Mouse (Mus musculus): ENCODE measurements around the gene Olfr147.

GRCm38 (mm10) chr9:38429155-38429554, 27.7 kb downstream of the Olfr147 start, which contains the start of gene Olfr901:
- TF ChIP-seq CTCF (IDR thresholded peaks at IDR 0.05; ENCODE audit: insufficient read depth, low read length) (no peak), POLR2A (IDR thresholded peaks at IDR 0.05; ENCODE audit: borderline replicate concordance, extremely low read depth, low read depth, low read length) (no peak)

All from lung, adult 2 months (tissue).